Mouse (Mus musculus) T-cell, adult 2 months (primary cell): ENCODE results near the gene Nmnat2.

Experiments
- DNase-seq: peaks from one replicate; pipeline ENCODE4 v3.0.0; 2022; ENCODE audit warnings: low spot score

Nmnat2 gene

DNA sequence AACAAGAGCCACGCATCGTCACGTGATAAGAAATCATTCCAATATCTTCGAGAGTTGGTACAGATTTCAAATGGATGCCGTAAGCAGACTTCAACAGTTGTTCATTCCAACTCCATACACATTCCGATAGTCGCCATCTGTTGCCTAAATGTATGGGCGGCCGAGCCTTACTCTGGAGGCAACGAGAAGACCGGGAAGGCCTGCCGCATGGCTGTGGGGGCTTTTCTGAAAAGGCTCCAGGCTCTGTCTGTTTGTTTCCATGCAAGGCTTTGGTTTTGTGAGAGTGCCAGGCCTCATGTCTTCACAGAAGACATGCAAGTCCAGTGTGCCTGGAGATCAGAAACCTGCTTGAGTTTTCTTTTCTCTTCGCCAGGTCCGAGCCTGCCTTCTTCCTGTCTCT is 28.6 kb downstream of the Nmnat2 start:
- no peak for DNase-seq

GRCm38 (mm10) chr1:152986981-152987380 is 32.2 kb downstream of the Nmnat2 start:
- no peak for DNase-seq

DNA sequence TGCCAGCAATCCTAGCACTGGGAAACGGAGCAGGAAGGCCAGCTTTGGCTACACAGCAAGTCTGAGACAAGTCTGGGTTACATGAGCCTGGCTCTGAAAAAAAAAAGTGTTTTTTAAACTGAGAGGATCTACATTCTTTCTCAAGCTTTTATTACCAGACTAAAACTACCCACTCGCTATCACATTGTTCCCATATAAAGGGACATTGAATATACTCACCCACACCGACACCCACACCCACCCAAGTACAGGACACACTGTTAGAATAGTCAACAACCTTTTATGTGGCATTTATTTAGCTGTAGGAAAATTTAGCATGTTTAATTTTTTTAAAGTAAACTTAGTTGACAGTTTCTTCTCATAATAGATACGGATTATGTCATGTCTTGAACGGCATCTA is 35.3 kb downstream of the Nmnat2 start:
- DNase-seq, result no peak

DNA sequence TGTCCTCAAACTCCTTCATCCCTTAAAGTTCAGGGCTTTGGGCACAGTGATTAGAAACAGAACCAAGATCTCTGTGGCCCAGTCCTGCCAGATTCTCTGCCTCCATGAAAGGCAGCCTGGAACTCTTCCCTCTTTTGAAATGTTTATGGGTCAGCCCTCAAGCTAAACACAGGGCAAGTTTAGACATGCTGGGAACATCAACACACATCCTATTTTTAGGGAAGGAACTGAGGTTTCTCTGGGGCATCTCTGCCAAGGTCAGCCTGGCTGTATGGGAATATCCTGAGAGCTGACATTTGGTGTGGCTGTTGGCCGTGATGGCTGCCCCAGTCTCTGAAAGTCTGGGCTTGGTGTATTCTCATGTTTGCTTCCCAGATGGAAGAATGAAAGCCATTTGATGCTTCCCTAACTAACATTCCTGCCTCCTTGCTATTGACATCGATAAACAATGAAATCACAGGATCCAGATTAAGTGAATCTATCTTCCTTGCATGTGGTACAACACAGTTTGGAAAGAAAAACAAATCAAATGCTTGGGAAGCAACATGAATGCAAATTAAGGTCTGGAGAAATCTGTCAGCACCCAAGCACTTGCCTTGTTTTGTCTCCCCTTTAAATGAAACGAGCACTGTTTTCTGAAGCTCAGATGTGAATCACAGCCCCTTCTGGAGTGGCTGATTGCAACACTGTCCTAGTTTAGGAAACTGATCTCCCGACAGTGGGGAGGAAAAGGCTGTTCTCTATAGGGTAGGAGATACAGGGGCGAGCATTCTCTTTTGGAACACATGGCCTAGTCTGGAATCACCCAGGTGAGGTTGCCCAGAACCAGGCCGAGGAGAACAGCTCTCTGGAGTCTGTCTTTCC is 37.7 kb downstream of the Nmnat2 start:
- DNase-seq, result no peak

DNA sequence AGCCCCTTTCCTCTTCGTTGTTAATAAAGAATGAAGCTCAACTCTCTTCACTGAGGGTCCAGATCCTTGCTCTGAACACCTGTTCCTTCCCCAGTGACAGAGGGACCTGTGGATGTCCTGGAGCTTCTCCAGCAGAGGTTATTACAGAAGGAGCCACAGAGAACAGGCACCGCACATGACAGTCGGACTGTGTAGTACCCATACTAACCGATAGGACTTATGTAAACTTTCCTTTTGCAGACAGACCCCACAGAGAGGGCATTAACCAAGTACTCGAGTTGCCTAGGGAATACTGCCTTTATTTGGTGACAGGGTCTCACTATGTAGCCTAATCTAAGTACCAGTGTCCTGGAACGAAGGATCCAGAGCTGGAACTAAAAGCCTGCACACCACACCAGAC is 39.0 kb downstream of the Nmnat2 start:
- DNase-seq, result no peak

GRCm38 (mm10) chr1:152999983-153000382 is 45.2 kb downstream of the Nmnat2 start:
- DNase-seq, result no peak

DNA sequence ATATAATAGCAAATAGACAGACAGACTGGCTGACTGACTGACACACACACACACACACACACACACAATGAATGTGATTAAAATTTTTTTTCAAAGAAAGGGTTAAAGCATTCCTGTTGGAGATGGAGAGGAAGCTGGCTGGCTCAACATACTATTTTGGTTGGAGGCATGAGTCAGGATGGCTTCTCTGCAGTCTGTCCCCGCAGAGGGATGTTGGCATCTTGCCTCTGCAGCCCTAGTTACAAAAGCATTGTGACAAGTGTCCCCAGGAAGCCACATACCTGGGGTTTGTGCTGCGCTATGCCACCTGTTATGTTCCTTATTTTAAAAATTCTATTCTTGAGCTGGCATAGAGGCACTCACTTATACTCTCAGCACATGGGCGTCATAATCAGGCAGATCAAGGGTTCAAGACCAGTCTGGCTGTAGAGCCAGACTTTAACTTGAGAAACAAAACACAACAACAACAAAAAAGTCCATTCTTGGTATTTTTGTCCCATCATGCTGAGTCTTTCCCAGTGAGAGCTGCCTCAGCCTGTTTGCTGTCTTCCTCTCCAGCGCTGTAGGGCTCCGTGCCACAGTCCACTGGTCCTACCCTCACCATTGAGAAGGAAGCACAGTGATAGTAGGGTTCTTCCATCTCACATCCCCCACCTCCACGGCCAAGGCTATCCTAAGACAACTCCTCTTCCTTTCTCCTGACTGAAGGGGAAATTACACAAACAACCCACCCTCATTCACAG is 45.9 kb downstream of the Nmnat2 start:
- DNase-seq, result no peak

DNA sequence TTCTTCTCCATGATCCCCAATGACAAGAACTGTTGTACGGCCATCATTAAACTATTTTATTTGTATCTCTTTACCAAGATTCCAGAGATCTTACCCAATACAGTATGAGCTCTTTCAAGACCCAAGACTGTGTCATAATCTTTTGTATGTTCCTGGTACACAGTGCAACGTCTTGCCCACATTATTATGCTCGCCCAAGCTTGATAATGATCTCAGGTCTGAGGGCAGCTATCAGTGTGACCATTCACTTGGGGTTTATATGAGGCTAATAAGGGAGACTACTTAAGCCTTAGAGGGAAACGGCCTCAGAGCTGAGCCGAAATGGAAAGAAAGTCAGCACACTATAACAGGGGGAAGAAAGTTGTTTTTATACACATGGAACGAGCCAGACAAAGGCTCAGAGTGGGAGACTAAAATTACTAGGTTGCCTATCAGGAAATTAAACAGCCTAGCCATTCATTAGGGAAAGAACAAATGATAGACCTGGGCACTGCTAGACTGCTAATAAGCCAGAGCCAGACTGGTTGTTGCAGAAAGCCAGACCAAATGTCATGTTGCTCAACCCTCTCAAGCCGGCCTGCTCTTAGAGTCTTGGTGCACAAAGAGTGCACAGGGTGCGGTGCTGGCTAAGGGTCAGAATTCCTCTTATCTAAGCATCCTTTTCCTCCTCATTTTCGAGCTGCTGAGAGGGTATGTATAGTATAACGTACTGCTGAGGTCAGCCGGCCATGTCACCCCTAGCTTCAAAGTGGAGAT is 47.7 kb downstream of the Nmnat2 start:
- DNase-seq, result no peak

DNA sequence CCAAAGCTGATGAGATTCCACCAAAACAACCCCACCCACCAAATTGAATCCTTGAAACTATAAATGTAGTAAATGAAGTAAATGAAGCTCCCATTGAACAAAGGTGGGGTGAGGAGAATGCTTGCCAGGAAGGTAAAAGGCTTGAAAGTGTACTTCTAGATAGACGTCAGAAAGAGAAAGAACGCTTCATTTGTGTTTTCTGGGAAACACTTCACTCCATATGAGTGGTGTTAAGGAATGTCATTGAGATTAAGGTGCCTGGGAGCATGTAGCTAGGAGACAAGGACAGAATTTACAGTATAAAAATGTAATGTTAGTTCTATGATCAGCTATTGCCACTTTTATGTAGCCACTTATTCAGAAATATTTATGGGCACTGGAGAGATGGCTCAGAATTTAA is 49.7 kb downstream of the Nmnat2 start:
- no peak for DNase-seq

- no peak for DNase-seq
These were observed 51.3 kb downstream of the Nmnat2 start for GRCm38 (mm10) chr1:153006054-153006453.

DNA sequence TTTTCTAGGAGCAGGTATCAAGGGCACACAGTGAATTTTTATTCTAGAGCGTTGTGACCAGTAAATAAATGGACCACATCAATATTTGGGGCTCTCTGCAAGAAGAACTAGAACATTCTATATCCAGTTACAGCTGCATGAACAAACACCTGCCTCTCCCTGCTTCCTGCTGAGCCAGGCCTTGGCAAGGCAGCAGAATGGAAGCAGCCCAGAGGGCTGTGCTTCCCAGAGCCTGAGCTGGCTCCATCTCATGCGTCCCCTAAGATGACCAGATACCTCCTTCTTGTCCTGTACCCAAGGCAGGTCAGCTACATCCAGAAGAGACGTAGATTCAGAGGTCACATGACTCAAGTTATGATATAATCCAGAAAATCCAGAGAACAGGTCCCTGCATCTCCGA is 52.0 kb downstream of the Nmnat2 start:
- DNase-seq, result no peak

- DNase-seq, result no peak
These were observed 52.5 kb downstream of the Nmnat2 start for GRCm38 (mm10) chr1:153007292-153007691.

DNA sequence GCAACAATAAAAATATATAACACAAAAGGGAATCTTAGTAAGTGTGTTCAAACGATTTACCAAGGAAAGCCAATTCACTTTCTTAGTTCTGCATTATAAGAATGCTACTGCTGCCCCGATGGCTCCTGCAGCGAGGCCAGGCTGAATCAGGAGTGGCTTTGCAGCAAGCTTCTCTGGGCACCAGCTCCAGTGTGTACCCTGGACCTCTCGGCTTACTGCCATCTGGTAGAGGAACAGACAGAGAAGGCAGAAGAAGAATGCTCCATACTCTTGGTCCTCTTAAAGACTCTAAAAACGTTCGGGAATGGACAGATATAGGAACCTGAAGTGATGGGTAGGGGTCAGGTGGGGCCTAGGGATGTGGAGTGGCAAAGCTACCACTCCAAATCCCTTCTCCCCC is 53.0 kb downstream of the Nmnat2 start:
- no peak for DNase-seq

- no peak for DNase-seq
These were observed 54.5 kb downstream of the Nmnat2 start for GRCm38 (mm10) chr1:153009338-153009737.

DNA sequence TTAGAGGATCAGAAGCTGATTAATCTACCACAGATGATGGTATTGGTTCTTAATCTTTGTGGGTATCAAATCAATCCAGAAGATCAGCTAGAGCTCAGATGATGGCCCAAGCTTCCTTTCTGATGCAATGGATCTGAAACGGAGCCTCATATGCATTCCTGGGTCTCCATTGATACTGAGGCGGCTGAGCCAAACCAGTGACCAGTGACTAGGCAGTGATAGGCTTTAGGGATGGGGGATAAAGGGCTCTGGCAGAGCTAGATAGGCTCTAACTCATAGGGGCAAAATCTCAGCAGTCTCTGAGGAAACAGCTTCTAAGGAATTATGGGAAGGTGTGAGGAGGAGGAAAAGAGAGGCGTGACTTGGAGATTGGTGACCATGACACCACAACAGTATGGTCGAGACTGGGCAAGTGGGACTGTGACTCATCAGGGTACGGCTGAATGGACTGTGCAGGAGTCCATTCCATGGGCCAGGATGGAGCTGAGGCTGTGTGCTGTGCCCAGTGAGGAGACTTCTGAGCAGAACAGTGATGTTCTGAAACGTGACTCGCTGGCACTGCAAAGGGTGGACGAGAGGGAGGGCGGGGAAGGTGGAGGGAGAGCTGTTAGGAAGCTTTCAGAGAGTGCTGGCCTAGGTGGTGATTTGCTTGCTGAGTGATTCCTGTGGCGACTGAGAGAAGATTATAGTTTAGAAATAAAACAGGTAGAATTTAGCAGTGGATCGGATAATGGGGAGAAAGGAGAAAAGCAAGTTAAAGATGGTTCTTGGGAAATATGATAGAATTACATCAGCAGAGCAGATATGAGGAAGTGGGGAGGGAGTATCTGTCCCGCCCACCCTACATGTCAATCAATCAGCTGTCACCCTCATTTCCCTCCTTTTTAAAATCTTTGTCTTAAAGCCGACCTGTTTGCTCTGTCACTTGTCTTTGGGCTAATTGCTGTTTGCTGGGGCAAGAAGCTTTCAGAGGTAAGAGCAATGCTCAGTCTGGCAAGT is 55.9 kb downstream of the Nmnat2 start:
- DNase-seq, result no peak

DNA sequence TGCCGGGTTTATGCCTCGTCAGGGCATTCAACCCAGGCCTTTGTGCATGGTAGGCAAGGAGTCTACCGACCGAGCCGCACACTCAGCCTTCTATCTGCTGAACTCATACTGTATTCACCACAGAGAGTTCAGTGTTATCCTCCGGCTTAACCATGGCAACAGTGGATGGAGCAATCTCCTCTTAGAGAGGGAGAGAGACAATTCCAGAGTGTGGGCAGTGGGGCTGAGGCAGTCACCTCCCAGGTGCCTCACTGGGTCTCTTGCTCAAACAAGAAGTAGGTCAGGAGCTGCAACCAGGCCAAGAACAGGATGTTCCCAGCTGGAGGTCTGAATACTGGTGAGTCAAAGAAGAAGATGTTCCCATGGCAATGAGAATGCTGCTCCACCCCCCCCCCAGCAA is 56.8 kb downstream of the Nmnat2 start:
- DNase-seq, result no peak

DNA sequence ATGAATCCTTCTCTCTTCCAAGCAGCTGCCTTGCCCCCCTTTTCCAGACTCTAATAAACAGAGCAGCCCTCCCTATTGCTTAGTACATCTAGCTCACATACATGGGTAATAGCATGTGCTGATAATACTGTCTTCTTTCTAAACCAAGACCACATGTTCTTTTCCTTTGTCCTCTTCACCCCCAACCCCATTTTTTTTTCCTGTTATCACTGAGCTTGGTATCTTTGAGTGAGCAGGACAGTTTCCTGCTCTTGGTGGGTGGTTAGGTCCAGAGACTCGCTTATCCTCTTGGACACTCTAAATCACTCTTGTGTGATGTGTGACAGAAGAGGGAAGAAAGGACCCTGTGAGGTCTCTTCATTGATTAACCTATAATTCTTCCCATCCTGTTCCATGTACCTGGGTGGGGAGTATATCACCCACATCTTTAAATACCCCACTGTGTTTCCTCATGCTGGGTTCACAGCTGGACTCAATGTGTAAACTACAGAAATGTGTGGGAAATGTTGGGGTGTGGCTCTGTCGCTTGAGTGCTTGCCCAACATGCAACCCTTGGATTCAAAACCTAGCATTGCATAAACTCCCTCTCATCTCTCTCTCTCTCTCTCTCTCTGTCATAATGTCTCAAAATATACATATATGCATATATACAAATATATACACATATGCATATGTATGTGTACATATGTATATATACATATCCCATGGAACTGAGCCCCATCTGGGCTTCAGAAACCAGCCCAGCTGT is 58.9 kb downstream of the Nmnat2 start:
- DNase-seq, result no peak

- DNase-seq, result no peak
These were observed 59.8 kb downstream of the Nmnat2 start for GRCm38 (mm10) chr1:153014431-153015186.

DNA sequence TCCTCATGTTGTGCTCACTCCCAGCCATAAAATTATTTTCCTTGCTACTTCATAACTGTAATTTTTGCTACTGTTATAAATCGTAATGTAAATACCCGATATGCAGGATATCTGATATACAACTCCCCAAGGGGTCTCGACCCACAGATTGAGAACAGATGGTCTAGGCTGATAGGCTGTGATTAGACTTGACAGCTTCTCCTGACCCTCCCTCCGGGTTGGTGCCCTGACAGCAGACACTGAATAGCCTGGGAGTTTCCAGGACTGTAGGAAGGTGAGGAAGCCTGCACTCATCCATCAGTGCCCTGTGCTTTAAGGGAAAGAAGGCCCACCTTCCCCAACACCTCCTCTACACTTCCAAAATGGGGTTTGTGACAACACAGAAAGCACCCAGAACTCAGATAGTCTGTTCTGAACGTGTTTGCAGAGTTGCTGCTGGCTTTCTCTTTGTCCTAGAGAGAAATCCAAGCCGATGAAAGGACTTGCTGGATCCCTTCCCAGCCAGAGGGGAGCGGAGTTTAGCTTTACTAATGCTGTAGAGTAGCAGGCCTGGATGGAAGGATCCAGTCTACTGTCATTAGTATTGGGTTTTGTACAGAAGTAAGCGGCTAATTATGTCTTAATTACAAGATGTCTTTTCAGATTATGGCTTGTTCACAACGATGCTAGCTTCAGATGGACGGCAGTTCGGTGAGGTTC is 61.8 kb downstream of the Nmnat2 start:
- DNase-seq, result no peak
